Mouse (Mus musculus) hindbrain, postnatal 0 days (tissue): ENCODE measurements around the gene Fgfr3. TPM values are rescaled to one million over a fixed set of nuclear protein-coding genes. Genes with fewer than 3 reads are reported as not detected.

ENCODE experiments used
- ATAC-seq: fragments of 200-750 bp; cut with Nextera tagmentation; 2 replicates; pipeline ENCODE4 v1.8.0; 2017; ENCODE audit warnings: mild to moderate bottlenecking, moderate TSS enrichment, moderate library complexity
- DNase-seq: peaks from one replicate; pipeline ENCODE4 v3.0.0-alpha.2; 2015; ENCODE audit warnings: low spot score
- H3K27ac ChIP-seq: fragments of 300-500 bp; sonication (generic); 2 replicates; pipeline ENCODE4 v1.5.1; 2014; ENCODE audit warnings: mild to moderate bottlenecking
- H3K27me3 ChIP-seq: fragments of 300-500 bp; sonication (generic); 2 replicates; pipeline ENCODE4 v1.6.1; 2014; ENCODE audit warnings: low read length, mixed read lengths; ENCODE audit not compliant: insufficient read depth
- H3K36me3 ChIP-seq: fragments of 300-500 bp; sonication (generic); 2 replicates; pipeline ENCODE4 v1.6.1; 2014; ENCODE audit warnings: low read length, mixed read lengths; ENCODE audit not compliant: insufficient read depth
- H3K4me1 ChIP-seq: fragments of 300-500 bp; sonication (generic); 2 replicates; pipeline ENCODE4 v1.6.1; 2014; ENCODE audit warnings: antibody characterized with exemption, low read length, mixed read lengths; ENCODE audit not compliant: insufficient read depth
- H3K4me2 ChIP-seq: fragments of 300-500 bp; sonication (generic); 2 replicates; pipeline ENCODE4 v1.6.1; 2014; ENCODE audit warnings: low read depth, mild to moderate bottlenecking, low read length, moderate library complexity, mixed read lengths
- H3K4me3 ChIP-seq: fragments of 300-500 bp; sonication (generic); 2 replicates; pipeline ENCODE4 v1.5.1; 2014; ENCODE audit warnings: low read length
- H3K9ac ChIP-seq: fragments of 300-500 bp; sonication (generic); replicated peaks from 2 replicates; pipeline ENCODE4 v1.6.1; 2014; ENCODE audit warnings: mild to moderate bottlenecking, low read length, moderate library complexity, mixed read lengths
- H3K9me3 ChIP-seq: fragments of 300-500 bp; sonication (generic); 2 replicates; pipeline ENCODE4 v1.6.1; 2016; ENCODE audit warnings: low read length, mixed read lengths
- CTCF ChIP-seq: IDR thresholded peaks from 2 replicates; pipeline ENCODE4 v1.5.1; 2016; ENCODE audit warnings: antibody characterized with exemption, control low read depth, low read depth
- WGBS: fragments of 180-500 bp; shearing (Covaris S2); extraction: QIAGEN DNeasy Blood & Tissue Kit; methylation state at CpG from one replicate; pipeline ENCODE4 v1.1.7; 2014; 5-methylcytosine and 5-hydroxymethylcytosine counted together
- polyA plus RNA-seq: library from polyadenylated mRNA; unstranded; fragments of >200 nt; fragmentation: Nextera tagmentation; extraction: Ambion mirVana; gene quantifications from 2 replicates; pipeline ENCODE4 v1.2.1, GENCODE M21; 2015
- total RNA-seq: library from RNA; depleted of rRNA; stranded (reverse); fragments of >200 nt; gene quantifications from 2 replicates; pipeline ENCODE4 v1.2.3, GENCODE M21; 2014

The Fgfr3 gene
- total and polyA plus RNA-seq, 2 experiments from 2014 or later: 43.5 to 148 TPM

DNA sequence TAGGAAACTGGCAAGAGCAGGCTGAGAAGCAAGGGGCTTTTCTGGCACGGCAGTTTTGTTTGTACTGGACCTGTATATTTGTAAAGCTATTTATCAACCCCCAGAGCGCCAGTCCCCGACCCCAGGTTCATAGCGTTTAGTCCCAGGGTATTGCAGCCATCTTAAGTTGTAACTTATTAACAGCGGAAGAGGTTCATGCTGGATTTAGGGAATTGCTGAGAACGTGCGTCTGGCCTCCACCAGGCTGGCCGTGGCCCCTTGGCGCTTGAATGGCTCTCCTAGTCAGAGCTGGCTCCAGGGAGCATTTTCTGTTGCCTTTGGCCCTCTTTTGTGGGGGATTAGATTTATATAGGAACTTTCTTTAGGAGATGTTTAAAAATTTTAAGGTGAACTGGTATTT, 14.8 kb downstream of the Fgfr3 start:
- WGBS: 64% methylated on average over 9 of the region's 9 CpGs
- Histone ChIP-seq H3K9ac (no peak overlapping the region), H3K27me3 (no peaks in the 10 kb centered on the region), H3K9me3 (no peaks in the 10 kb centered on the region), H3K4me3 (no peak overlapping the region), H3K27ac (no peak overlapping the region), H3K36me3 (0 out of 2 replicates have a peak, but pooled peaks cover 5% of the 10 kb centered on the region), H3K4me1 (no peaks in the 10 kb centered on the region), H3K4me2 (no peak overlapping the region)
- no peak for ATAC-seq
- no peak for TF ChIP-seq CTCF
- DNase-seq: no peak

DNA sequence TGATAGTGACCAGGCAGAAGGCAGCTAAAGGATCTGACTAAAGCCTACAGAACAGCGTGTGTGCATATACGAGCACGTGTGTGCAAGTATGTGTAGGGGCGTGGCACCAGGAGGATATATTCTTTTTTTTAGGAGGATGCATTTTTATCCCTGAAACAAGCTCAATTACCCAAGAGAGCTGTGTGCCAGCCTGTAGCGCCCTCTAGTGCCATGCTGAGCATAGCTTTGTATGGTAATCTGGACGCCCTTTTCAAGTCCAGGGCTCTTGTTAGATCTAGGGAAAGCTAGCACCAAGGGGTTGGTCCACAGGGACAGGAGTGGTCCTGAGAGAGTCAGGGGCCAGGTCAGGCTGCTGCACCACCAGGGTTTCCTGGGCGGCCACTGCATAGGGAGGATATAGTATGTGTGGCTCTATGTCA, 16.4 kb downstream of the Fgfr3 start:
- TF ChIP-seq CTCF: peak; percentile 88
- H3K27ac ChIP-seq: no peak overlapping the region
- H3K27me3 ChIP-seq: no peaks in the 10 kb centered on the region
- H3K4me1 ChIP-seq: no peaks in the 10 kb centered on the region
- WGBS: 21% methylated on average over 7 of the region's 7 CpGs
- no peak overlapping the region for H3K4me2 ChIP-seq
- no peak overlapping the region for H3K9ac ChIP-seq
- no peaks in the 10 kb centered on the region for H3K9me3 ChIP-seq
- no peak overlapping the region for H3K4me3 ChIP-seq
- peak; percentile 44 for ATAC-seq
- DNase-seq: peak; percentile 85
- peaks cover 20% of the 10 kb centered on the region for H3K36me3 ChIP-seq

DNA sequence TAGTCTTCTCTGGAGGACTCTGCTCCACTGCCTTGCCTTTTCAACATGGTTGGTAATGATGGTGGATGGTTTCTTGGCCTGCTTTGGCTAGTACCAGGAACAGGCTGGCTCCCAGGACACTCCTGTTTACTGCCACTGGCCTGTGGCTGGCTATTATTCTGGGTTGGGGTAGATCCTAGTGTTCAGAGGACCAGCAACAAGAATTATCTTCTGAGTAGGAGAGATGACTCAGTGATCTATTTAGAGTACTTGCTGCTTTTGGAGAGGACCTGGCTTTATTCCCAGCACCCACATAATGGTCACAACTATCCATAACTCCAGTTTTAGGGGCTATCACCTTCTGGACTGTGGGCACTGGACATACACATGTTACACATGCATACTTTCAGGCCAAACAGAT, 16.9 kb downstream of the Fgfr3 start:
- TF ChIP-seq CTCF: no peak
- ATAC-seq: no peak
- Histone ChIP-seq H3K4me1 (no peaks in the 10 kb centered on the region), H3K9me3 (no peaks in the 10 kb centered on the region), H3K4me2 (no peak overlapping the region), H3K9ac (no peak overlapping the region), H3K36me3 (peaks cover 25% of the 10 kb centered on the region), H3K27ac (no peak overlapping the region), H3K4me3 (no peak overlapping the region), H3K27me3 (no peaks in the 10 kb centered on the region)
- DNase-seq: no peak

DNA sequence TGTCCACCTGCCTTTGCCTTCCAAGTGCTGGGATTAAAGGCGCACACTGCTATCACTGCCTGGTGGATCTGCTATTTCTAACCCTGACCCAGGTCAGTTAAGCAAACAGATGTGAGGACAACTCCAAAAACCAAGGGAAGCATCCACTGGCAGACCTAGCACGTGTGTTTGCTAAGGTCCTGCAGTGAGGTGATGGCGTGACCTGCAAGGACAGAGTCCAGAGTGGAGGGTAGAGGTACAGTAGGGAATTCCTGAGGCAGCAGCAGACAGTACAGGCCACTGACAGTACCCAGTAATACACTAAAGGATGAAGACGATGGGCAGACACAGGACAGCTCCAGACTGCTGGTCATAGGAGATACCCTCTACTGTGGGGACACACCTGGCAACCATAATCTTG, 19.1 kb downstream of the Fgfr3 start:
- WGBS: 93% methylated on average over 4 of the region's 4 CpGs
- ATAC-seq (no peak; the same call in 1 of the 2 replicates), DNase-seq (no peak)
- Histone ChIP-seq H3K4me3 (no peak overlapping the region), H3K4me1 (no peaks in the 10 kb centered on the region), H3K4me2 (no peak overlapping the region), H3K9me3 (no peaks in the 10 kb centered on the region), H3K9ac (no peak overlapping the region), H3K27me3 (no peaks in the 10 kb centered on the region), H3K27ac (no peak overlapping the region), H3K36me3 (peaks cover 38% of the 10 kb centered on the region)
- no peak for TF ChIP-seq CTCF

DNA sequence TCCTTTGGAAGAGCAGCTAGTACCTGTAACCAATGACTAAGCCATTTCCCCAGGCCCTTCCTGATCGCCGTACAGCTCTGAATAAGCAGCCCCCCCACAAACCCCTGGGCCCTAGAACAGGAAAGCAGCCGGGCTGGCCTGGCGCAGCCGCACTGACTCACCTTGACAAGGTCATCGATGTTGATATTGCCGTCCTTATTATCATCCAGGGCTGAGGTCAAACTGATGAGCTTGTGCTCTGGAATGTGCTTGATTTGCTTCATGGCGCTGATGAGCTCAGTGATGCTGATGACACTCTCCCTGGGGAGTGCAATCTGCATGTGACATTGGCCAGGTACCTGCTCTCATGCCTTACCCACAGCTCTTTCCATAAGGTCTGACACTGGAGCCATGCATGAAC, 22.0 kb downstream of the Fgfr3 start:
- TF ChIP-seq CTCF: no peak
- H3K27ac ChIP-seq: no peak overlapping the region
- DNase-seq (no peak), ATAC-seq (no peak)
- no peak overlapping the region for H3K9ac ChIP-seq
- no peaks in the 10 kb centered on the region for H3K27me3 ChIP-seq
- H3K36me3 ChIP-seq: peaks cover 64% of the 10 kb centered on the region
- H3K4me1 ChIP-seq: no peaks in the 10 kb centered on the region
- H3K4me2 ChIP-seq: no peak overlapping the region
- 91% methylated on average over 8 of the region's 8 CpGs for WGBS
- no peak overlapping the region for H3K4me3 ChIP-seq
- no peaks in the 10 kb centered on the region for H3K9me3 ChIP-seq

DNA sequence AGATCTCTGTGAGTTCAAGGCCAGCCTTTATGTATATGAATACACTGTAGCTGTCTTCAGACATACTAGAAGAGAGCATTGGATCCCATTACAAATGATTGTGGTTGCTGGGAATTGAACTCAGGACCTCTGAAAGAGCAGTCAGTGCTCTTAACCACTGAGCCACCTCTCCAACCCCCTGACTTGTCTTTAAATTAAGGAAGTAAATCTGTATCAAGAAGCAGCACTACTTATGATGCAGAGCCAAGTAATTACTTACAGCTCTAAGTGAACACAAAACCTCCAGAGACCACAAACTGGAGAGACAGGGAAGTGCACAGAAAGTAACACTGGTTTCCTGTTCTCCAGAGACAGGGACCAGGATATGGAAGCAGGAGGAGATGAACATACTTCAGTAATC, 55.7 kb downstream of the Fgfr3 start:
- Histone ChIP-seq H3K27me3 (no peaks in the 10 kb centered on the region), H3K4me3 (no peak overlapping the region), H3K9ac (no peak overlapping the region), H3K4me2 (no peak overlapping the region), H3K4me1 (peaks cover 8% of the 10 kb centered on the region), H3K27ac (no peak overlapping the region), H3K9me3 (no peaks in the 10 kb centered on the region), H3K36me3 (peaks cover 18% of the 10 kb centered on the region)
- ATAC-seq (no peak), DNase-seq (no peak)
- no peak for TF ChIP-seq CTCF

DNA sequence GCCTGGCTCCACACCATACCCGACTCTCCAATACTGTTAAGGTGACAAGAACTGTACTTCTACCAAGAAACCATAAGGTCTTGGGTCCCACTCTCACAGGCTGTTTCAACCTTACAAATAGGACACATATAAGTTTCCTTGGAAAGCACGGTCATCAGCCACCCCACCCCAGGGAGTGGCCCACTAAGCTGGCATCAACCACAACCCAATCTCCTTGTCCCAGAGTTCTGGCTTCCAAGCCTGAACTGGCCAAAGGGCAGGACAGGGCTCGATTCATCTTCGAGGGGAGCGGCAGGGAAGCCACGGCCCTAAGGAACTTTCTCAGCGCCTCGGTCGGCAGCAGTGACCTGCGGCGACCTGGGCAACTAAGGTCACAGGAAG, 60.5 kb downstream of the Fgfr3 start:
- Histone ChIP-seq H3K27me3 (no peaks in the 10 kb centered on the region), H3K36me3 (peaks cover 9% of the 10 kb centered on the region), H3K27ac (peak overlapping the region; percentile 86), H3K9me3 (no peaks in the 10 kb centered on the region), H3K4me1 (peaks cover 12% of the 10 kb centered on the region), H3K4me3 (peak overlapping the region; percentile 89), H3K9ac (peak overlapping the region; percentile 90), H3K4me2 (peak overlapping the region; percentile 79)
- DNase-seq (no peak), ATAC-seq (no peak)
- 7% methylated on average over 11 of the region's 11 CpGs for WGBS
- TF ChIP-seq CTCF: no peak
